Mouse (Mus musculus) urinary bladder, postnatal 4 days (tissue): ENCODE measurements at regions not wholly inside any gene's neighbourhood (a gene's known extent, or its start where the extent isn't known, plus 50 kb on each side); places are given as distances from the start of the nearest gene placed in this dataset.
"Not testable (repeated sequence)": the region's sequence is repeated elsewhere in the genome, so short reads cannot be mapped to it uniquely, and the experiment has no call there.

Source experiments
- DNase-seq, 2 experiments: peaks; one replicate each; pipeline ENCODE4 v3.0.0; 2021 to 2022; ENCODE audit warnings: low spot score in 2 of 2

DNA sequence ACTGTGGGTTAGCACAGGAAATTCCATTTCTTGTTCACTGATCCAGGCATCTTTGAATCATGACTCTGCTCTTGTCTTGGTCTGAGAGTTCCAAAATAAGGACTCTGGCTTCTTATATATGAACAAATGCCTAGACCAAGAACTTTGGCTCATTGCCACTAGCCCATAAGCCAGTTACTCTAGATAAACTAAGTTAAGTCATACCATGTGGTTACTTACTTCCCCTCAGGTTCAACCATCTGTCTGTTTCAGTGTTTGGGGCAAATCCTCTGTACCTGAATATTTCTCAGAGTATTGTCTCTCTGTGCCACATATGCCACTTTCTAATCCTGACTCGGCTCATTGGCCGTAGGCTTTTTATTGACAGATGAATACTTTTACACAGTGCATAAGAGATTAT, 454.7 kb upstream of the Tbl1xr1 start:
- DNase-seq = no peak

DNA sequence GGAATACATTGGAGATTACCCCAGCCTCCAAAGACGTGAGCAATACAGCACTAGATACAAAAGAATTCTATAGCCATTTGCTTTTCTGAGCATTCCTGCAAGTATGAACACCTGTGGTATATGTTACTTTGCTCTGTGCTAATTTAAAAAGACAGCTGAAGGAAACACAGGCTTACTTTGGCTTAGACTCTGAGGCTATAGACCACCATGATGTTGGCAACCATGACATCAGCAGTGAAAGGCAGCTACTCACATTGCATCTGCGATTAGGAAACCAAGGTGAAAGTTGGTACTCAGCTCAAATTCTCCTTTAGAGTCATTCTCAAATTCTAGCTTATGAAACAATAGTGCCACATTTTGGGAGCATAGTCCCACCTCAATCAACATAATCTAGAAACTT, 451.4 kb upstream of the Tbl1xr1 start:
- DNase-seq = no peak

DNA sequence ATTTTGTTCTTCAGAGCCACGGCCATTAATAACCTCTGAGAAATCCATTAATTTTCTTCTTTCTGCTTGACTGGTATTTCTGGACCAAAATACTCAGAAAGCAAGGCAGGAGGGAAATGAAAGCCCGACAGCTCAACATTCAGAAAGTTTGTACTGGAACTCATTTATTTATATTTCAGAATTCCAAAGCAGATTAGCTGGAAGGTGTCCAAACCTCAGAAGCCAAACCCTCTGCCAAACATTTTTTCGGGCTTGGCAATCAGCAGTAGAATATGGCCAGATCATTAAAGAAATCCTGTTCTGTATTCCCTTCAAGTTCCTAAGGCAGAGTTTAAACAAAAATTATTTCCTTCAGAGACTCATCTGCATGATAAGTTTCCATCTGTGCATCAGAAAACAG, 450.4 kb upstream of the Tbl1xr1 start:
- DNase-seq = peak in 1 of 2 experiments; percentile 29

DNA sequence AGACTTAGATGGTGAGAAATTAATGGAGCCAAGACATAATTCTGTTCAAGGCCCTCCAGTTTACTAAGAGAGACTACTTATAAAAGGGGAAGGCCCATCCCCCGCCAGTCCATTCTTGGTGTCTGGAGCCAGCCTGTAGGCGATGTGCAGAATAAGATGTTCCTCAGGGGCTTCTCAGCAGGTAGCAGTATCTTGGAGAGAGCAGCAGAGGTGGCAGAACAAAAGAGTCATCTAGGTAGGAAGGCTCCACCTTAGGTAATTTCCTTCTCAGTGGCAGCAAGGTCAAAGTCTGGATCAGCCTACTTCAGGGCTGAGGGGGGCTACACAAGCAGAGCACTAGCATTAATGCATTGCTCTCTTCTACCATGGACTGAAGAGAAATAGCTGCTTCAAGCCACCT, 449.4 kb upstream of the Tbl1xr1 start:
- DNase-seq = not testable (repeated sequence)

DNA sequence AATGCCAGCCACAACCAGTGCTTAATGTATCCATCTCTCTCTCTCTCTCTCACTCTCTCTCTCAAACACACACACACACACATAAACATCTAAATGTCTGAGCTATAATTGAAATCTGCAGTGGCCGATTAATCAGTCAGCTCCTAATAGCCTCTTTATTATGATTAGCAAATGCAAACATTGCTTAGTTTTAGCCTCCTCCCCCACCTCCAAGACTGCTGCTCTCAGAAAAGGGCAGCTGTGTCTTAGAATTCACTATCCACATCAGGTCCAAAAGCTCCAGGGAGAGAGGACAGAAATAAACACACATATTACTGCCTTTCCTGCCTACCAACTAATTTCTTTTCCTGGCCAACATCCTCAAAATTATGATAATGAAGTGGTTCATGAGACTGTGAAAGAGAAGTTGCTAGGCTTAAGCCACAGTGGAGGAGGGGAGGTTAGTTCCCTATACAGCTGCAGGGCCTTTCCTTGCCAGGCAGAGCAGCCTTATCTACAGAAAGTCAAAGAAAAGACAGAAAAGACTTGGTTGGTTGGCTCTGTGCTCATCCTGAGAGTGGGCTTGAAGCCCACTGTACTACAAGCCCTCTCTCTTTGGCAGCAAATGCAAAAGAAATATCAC, 442.7 kb upstream of the Tbl1xr1 start:
- DNase-seq = no peak

DNA sequence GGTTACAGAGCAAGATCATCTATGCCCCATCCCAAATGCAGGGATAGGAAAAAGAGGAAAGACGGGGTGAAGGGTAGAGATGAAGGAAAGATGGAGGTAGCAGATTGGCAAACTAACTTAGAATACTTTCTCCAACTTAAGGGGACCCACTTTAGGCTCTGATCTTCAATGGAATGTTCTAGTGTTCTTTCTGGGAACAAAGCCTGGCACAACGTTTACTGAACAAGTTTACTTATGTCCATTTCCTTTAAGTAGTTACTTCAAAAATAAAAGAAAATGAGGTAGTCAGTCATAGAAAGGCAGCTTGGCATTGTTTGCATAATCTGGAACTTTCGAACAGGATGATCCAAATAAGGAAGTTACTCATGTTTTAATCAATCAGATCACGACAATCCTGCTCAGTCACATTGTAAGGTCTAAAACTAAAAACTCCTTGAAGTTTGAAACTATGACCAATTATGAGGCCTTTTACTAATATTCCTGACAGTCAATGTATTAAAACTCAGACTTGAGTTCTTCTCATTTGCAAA, 441.7 kb upstream of the Tbl1xr1 start:
- no peak for DNase-seq

DNA sequence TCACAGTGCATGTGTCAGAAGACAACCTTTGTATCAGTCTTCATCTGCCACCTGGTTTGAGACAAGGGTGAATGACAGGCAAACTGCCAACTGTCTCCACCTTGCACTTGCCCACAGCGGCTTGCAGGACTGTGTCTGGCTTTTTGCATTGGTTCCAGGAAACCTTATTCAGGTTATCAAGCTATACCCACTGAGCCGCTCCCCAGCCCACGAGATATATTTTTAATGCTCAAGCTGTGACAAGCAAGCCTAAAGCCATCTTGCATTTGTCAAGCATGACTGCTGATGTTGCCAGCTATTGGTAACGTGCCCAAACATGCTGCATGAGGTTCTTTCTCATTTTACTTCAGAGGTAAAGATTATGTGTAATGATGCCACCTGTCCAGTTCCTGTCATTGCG, 437.6 kb upstream of the Tbl1xr1 start:
- no peak for DNase-seq

DNA sequence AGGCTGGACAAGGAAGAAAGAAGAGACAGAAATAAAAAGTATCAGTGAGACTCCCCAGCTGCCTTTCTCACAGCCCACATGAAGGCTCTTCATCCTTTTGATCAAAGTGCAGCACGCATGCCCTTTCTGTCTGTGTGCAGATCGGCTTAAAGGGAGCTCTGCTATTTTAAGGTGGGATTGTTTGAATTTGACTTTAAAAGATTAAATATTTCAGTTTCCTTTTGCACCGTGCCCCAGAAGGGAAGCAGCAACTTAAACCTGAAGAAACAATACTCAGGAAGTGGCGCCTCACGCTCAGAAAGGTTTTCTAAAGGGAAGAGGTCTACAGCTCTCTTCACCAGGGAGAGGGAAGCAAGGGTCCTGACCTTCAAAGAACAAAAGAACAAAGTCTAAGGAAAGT, 436.9 kb upstream of the Tbl1xr1 start:
- DNase-seq = no peak

DNA sequence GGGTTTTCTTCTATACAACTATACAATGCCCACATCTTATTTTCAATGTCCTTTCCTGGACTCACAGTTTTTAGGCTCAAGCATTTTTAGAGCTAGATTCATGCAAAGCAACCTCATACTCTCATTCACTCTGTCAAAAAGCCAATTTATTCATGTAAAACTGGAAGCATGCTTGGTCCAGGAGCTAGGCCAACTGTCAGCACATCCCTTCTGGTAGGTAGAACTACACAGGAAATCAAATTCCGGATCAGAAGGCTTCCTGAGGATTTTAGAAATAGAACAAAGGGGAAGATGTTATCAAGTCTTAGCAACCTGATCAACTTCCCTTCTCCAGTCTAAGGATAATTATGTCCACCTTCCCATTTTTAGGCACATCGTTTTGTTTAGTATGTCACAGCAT, 432.4 kb upstream of the Tbl1xr1 start:
- no peak for DNase-seq

DNA sequence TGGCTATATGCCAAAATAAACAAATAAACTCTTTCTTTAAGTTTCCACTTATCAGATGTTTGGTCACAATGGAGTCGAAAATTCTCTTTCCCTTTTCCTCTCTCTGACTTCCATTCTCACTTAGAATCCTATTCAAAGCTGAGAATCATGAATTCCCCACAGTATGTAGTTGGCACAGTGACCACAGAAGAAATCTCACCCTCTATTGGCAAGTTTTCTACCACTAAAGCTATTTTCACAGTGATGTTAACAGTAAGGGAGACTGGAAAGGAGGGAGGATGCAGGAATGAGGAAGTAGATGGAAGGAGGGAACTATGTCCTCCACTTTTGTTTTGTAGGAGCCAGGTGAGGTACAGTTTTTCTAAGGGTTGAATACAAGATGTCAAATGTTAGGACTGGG, 431.2 kb upstream of the Tbl1xr1 start:
- no peak for DNase-seq

DNA sequence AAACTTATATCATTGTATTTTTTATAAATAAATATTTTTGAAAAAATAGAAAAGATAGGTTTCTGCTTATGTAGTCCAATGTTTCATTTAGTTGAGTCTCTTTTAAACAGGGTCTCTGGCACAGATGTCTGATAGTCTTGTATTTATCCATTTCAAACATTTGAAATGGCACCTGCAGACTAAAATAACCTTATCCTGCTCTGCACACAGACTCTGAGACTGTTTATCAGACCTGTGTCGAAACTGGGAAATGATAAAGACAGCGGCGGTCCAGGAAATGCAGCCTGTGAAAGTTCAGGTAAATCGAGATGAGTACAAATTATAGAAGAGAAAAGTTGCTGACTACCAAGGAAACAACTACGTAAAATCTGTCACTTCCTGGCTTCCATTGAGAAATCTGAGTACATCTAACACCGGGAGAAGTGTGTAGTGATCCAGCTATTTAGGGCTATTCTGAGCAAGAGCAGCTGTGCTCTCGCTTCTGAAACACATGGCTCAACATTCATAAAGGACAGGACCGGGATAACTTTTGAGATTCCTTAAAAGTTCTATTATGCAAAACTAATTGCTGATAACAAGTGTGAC, 426.5 kb upstream of the Tbl1xr1 start:
- no peak for DNase-seq

DNA sequence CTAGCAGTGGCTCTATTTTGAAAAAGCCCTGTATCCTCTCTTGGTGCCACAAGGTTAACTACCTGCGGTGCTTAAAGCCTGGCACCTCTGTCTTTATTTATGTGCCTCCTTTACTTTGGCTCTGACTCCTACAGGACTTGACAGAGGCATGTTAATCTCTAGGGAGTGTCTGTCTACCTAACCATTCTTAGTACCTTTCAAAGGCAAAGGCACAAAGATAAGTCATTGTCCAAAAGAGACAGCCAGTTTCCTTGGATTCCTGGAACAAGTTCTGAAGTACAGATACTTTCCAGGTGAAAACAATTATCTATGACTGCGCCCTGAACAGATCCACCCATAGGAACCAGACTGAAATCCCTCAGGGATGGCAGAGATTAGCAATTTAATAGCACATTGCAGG, 421.2 kb upstream of the Tbl1xr1 start:
- DNase-seq = no peak

DNA sequence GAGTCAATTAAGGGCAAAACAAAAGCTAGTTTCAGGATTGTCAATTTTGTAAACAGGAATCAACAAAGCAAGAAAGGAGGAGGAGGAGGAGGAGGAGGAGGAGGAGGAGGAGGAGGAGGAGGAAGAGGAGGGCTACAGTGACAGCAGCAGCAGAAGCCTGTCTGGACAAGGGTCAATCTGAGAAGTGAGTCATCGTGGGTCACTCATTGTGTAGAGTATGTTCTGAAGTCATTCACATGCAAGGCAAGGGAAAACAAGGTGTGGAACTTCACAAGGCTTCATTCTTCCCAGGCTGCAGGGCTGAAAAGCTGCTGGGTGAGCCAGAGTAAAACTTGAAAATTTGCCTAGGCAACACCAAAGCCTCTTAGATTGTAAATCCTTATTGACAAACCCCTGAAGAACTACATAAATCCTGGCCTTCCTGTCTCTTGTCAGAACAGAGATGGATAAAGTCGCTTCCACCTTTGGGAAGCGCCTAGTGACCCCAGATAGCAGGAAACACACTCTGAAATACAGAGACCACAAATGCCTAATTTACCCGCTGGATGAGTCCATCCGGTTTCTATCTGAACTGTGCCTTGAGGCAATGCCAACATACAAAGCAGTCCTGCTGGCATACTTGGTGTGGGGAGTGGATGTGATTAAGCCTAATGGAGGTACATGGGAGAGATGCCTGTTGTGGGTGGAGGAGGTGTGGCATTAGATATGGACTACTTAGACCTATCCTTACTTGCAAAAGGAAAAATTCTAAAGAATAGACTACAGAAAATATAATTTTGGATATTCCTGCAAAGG, 408.9 kb upstream of the Tbl1xr1 start:
- no peak for DNase-seq

DNA sequence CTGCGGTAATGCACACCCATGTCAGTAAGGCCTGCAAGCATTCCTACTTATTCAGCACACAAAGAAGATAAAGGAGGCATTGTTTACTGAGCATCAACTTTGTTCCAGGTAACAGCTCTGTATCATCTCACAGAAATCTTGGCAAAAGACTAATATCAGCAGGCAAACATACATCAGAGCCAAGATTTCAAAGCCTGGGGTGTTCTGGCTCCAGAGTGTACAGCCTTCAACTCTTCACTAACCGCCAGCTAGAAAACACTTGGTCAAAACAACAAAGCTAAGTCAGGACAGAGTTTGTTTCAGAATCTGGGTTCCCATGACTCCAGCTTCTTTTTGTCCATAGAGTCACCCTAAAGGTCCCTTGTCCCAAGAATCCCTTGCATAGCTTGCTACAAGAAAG, 404.6 kb upstream of the Tbl1xr1 start:
- no peak for DNase-seq

DNA sequence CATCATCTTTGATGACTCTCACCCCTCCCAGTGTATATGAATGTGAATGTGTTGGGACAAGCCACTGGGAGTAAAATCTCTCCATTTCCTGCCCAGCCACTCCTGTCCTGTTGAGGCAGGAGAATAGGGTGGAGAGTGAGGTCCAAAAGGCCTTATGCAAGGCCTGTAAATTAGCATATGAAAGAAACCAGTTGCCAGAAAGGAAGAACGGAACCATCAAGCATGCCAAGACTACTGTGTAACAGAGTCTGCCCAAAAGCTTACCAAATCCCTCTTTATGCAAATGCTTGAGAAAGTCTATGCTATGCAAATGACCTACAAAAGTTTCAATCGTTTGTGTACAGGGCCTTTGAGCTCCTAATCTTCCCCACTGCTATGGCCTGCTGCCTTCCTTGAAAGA, 404.0 kb upstream of the Tbl1xr1 start:
- no peak for DNase-seq

DNA sequence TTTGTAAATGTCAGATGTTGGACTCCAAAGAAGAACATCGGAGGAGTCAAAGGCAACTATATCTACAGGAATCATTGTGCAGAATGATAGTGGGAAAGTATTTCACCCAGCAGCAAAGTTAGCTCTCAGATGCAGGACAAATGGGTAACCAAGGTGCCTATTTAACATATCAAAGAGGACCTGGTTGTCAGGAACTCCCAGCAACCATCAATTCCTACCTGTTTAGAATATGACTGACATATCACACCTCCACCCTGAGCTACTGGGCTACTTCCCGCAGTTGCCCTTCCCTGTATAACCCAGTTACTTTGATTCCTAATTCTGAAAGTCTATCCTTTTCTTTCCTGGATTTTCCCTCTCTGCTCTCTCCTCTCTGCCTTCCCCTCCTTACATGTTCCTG, 403.0 kb upstream of the Tbl1xr1 start:
- DNase-seq = no peak

DNA sequence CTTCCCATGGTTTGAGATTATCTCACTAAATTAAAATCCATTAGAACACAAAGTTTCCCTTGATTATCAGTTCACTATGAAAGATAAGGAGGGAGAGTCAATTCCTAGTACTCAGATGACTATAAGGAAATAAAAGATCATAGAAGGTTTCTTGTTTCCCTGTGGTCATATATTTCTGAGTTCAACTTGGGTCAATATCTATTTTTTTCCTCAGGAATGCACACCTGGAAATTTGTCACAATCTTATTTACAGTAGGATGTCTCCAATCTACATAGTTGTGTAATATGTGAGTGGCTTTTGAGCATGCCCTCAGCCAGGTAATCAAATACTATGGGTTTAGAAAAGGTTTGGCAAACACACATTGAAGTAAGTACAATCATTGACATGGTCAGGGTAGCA, 398.2 kb upstream of the Tbl1xr1 start:
- DNase-seq = no peak

DNA sequence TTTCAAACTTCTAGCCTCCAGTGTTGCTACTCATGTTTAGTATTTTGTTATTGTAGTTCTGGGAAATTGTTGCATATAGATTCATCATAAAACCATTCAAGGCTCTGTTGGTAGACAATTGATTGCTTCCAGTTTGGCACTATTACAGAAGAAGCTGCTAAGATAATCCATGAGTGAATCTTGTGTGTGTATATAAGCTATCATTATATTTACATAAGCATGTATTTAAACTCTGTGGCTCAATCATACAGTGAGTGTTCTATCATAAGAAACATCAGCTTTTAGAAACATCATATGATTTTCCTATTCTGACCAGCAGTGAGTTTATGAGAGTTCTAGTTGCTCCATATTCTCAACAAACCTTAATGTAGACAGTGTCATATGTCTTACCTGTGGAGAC, 397.7 kb upstream of the Tbl1xr1 start:
- DNase-seq = no peak

DNA sequence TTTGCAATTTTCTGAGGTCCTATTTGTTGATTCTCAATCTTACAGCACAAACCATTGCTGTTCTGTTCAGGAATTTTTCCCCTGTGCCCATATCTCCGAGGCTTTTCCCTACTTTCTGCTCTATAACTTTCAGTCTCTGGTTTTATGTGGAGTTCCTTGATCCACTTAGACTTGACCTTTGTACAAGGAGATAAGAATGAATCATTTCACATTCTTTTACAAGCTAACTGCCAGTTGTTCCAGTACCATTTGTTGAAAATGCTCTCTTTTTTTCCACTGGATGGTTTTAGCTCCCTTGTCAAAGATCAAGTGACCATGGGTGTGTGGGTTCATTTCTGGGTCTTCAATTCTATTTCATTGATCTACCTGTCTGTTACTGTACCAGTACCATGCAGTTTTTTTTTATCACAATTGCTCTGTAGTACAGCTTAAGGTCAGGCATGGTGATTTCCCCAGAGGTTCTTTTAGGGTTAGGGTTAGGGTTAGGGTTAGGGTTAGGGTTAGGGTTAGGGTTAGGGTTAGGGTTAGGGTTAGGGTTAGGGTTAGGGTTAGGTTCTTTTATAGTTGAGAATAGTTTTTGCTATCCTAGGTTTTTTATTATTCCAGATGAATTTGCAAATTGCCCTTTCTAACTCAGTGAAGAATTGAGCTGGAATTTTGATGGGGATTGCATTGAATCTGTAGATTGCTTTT, 378.3 kb upstream of the Tbl1xr1 start:
- not testable (repeated sequence) for DNase-seq

DNA sequence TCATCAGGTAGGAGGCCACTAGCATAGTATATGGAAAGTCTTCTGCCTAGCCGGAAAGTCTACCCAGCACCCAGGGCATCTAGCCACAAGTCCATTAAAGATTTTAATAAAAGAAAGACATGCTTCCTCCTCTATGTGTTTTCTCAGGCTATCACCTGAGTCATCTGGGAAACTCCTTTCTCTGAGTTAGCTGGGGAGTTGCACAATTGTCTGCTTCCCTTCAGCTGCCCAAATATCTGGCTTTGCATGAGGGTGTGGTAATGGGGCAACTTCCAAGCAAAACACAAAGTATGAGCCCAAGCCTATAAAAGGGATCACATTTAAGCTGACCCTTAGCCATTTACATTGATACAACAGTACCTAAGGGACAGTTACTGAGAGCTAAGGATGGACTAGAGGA, 376.9 kb upstream of the Tbl1xr1 start:
- DNase-seq = no peak

DNA sequence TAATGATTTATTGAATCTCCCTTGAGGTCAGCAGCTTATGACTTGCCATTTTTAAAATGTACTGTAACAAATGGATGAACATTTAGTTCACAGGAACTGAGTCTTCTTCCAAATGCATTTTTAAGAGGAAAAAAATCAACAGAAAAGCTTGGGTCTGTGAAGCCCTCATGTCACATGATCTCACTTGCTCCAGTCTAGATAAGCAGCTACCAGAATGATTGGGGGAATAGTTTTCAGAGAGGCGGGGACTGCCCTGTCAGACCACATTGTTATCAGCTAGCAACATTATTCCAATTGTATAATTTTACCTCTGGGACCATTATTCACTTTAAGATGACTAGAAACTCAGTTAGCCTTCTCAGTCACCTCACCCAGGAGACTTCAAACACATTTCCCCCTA, 376.1 kb upstream of the Tbl1xr1 start:
- no peak for DNase-seq

DNA sequence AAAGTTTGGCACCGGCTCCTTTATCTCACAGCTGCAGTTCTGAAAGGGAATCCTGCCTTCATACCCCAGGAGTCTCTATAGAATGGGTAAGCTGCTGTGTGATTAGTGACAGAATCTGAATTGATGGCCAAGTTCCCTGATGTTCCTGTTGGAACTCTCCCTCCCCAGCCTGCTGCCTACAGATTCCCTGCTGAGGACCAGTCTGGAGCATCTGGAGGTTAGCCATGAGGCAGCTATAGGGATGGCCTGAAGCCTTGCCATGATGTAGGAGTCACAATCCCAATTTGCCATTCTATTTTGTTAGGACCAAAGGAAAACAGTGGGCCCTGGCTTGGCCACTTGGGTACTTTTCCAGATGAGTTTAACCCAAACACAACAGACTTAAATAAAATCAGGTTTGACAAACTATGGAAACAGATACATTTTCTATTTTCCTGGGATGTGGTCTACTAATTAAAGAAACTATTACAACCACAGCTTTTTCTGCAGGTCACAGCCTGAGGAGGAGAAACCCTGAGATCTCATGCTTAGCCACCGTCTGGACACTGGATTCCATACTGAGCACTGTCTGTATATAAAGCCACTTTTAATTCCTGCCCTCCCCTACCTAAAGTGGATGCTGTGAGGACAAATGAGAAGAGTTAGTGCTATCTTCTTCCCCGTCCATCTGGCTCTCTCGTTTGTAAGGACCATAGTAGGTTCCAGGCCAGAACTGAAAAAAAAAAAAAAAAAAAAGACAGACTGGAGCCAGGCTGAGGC, 349.5 kb upstream of the Tbl1xr1 start:
- no peak for DNase-seq
